Mouse (Mus musculus): ENCODE results near the gene Ccdc167.

Gene Ccdc167

GRCm38 (mm10) chr17:29692827-29693226 lies 24.0 kb downstream of the Ccdc167 start:
- in situ Hi-C loops (cut with MboI; ENCODE audit: unreplicated experiment in 2 of 2), result no loop called here

- in situ Hi-C loops (cut with MboI; ENCODE audit: unreplicated experiment in 2 of 2), result no loop called here
These were observed 26.6 kb downstream of the Ccdc167 start for GRCm38 (mm10) chr17:29690257-29690656.

GRCm38 (mm10) chr17:29688610-29689009 lies 28.2 kb downstream of the Ccdc167 start:
- in situ Hi-C loops (cut with MboI; ENCODE audit: unreplicated experiment in 2 of 2), result no loop called here

GRCm38 (mm10) chr17:29687373-29687772 lies 29.5 kb downstream of the Ccdc167 start:
- in situ Hi-C loops (cut with MboI; ENCODE audit: unreplicated experiment in 2 of 2), result no loop called here

DNA sequence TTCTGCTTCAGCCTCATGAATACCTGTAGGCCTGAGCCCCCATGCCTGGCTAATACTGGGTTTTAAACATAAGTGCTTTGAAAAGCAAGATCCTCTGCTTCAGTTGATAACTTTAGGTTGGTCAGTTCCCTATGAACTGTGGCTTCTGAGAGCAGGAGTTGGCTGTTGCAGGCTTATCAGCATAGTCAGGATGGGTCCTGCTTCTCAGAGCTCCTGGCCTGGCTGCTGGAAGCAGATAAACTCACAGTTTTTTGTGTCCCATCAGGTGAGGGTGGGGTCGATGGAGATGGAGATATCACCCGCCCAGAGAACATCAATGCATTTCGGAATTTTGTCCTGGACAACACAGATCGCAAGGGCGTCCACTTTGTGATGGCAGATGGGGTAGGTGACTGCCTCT lies 30.1 kb downstream of the Ccdc167 start:
- in situ Hi-C loops (cut with MboI; ENCODE audit: unreplicated experiment in 2 of 2), result no loop called here

GRCm38 (mm10) chr17:29684275-29684674 lies 32.6 kb downstream of the Ccdc167 start:
- in situ Hi-C loops (cut with MboI; ENCODE audit: unreplicated experiment in 2 of 2), result no loop called here

GRCm38 (mm10) chr17:29683127-29683526 lies 33.7 kb downstream of the Ccdc167 start:
- in situ Hi-C loops (cut with MboI; ENCODE audit: unreplicated experiment in 2 of 2), result no loop called here

DNA sequence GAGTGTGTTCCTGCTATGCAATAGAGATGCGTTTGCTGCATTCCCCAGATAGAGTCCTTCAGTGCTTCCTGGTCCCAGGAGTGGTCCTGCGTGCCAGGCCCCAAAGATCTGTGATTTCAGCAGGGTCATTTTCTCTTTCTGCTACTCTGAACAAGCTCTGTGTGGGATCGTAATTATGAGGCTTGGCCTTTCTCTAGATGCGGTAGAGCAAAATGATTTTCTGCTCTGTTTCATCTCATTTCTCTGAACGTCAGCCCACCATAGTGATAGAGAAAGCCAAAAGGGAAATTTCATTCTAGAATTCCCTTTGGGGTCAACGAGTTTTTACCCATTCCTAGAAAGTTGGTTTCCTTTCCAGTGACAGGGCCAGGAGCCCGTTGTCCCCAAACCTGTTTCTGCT lies 34.6 kb downstream of the Ccdc167 start:
- in situ Hi-C loops (cut with MboI; ENCODE audit: unreplicated experiment in 2 of 2), result no loop called here

DNA sequence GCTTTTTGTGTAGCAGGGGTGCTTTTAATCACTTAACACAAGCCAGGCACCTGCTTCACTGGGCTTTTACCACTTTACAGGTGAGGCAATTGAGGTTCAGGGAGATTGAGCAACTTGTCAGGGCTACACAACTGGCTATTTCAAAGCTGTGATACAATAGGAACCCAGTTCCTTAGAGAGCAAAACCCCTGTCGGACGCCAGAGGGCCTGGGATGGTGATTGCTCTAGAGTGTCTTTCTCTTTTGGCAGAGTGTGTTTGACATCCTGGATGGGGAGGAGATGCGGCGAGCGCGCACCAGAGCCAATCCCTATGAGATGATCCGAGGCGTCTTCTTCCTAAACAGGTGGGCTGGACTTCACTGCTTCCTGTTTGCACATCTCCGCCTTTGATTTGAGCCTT lies 35.2 kb downstream of the Ccdc167 start:
- in situ Hi-C loops (cut with MboI; ENCODE audit: unreplicated experiment in 2 of 2), result no loop called here

- in situ Hi-C loops (cut with MboI; ENCODE audit: unreplicated experiment in 2 of 2), result no loop called here
These were observed 35.9 kb downstream of the Ccdc167 start for GRCm38 (mm10) chr17:29680921-29681320.

- in situ Hi-C loops (cut with MboI; ENCODE audit: unreplicated experiment in 2 of 2), result no loop called here
These were observed 36.7 kb downstream of the Ccdc167 start for GRCm38 (mm10) chr17:29680174-29680573.

DNA sequence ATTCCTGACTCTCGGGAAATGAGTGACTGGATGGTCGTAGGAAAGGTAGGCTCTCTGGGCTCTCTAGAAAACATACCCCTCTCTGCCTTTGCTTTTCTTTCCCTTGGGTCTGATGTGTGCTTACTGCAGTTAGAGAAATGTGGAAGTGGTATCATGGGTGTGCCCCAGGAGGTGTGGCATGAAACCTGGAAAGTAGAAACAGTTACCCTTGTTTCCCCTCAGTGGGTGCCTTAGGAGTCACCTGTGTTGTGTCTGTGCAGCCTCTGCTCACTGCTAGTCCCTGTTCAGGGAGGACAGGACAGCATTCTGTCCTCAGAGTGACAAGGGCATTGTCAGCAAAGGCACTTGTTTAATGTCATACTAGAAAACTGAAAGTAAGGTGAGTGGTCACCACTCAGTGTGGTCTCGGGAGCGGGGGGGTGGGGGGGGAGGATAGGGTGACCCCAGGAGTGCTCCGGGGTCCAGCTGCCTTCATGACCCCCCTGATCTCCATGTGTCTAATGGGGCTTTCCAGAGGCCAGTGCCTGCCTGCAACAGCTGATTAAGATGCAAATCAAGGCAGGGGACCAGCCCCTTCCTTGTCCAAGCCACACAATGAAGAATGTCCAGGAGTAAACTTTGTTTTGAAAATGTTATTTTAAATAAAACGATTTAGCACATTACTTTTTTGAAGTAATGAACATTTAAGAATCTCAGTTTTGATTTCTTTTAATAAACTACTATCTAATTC lies 37.6 kb downstream of the Ccdc167 start:
- in situ Hi-C loops (cut with MboI; ENCODE audit: unreplicated experiment in 2 of 2), result no loop called here

DNA sequence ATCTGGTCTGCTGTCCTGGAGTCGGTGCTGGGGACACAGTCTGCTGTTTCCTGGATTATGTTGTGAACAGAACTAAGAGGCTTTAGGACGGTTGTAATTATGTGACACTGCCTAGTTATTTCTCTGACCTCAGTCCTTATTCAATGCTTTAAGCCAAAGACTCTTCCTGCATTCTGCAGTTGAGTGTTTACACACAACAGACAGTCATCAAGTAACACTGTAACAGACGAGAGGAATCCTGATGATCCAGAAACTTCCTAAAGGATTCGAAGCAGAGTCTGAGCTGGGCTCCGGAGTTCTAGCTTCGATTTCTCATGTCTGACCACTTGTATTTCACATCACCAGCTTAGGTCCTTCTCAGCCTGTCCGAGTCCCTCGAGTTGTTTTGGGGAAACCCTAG lies 38.3 kb downstream of the Ccdc167 start:
- in situ Hi-C loops (cut with MboI; ENCODE audit: unreplicated experiment in 2 of 2), result no loop called here

DNA sequence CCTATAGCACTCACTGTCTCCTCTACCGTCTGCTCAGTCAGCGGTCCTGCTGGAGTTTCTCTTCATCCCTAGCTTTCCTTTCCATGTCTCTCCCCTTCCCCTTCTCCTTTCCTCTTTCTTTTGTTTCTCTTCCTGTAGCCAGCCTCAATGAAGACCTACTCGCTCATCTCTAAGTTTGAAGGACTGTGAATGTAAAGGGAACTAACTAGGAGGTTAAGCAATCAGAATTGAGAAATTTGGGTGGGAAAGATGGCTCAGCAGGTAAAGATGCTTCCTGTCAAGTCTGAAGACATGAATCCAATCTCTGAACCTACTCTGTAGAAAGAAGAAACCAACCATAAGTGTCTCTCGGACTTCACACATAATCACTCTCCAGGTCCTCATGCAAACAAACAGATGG lies 43.5 kb downstream of the Ccdc167 start:
- in situ Hi-C loops (cut with MboI; ENCODE audit: unreplicated experiment in 2 of 2), result no loop called here

- in situ Hi-C loops (cut with MboI; ENCODE audit: unreplicated experiment in 2 of 2), result no loop called here
These were observed 45.8 kb downstream of the Ccdc167 start for GRCm38 (mm10) chr17:29671021-29671420.

DNA sequence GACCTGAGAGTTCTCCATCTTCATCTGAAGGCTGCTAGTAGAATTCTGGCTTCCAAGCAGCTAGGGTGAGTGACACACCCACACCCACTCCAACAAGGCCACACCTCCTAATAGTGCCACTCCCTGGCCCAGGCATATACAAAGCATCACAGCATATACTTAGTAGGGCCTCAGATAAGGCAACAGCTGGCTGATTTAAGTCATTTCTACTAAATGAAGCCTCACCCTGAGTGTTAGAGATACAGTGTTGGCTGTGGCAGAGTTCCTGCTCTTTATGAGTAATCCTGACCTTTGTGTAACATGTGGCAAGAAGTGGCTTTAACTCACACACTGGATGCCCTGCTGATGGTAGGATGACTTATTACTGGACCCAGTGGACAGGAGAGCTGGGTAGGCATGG lies 46.9 kb downstream of the Ccdc167 start:
- in situ Hi-C loops (cut with MboI; ENCODE audit: unreplicated experiment in 2 of 2), result no loop called here

- in situ Hi-C loops (cut with MboI; ENCODE audit: unreplicated experiment in 2 of 2), result no loop called here
These were observed 47.8 kb downstream of the Ccdc167 start for GRCm38 (mm10) chr17:29669030-29669429.

- in situ Hi-C loops (cut with MboI; ENCODE audit: unreplicated experiment in 2 of 2), result no loop called here
These were observed 48.5 kb downstream of the Ccdc167 start for GRCm38 (mm10) chr17:29668051-29668986.

DNA sequence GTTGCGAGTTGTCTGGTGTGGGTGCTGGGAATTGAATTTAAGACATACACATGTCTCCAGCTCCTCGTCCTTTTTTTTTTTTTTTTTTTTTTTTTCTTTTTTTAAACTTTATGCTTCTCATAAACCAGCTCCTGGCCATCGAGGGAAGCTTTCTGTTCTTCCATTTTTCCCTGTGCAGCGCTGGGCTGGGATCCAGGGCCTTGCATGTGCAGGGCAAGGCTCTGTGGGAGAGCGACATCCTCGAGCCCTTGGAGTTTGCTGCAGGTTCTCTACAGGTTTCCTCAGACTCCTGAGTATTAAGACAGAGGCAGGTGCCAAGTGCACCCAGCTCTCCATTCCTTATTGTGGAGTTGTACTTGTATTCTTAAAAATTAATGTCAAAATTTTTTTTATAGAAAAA lies 54.7 kb downstream of the Ccdc167 start:
- in situ Hi-C loops (cut with MboI; ENCODE audit: unreplicated experiment in 2 of 2), result no loop called here

GRCm38 (mm10) chr17:29660762-29661391 lies 56.0 kb downstream of the Ccdc167 start:
- in situ Hi-C loops (cut with MboI; ENCODE audit: unreplicated experiment in 2 of 2), result no loop called here

- in situ Hi-C loops (cut with MboI; ENCODE audit: unreplicated experiment in 2 of 2), result no loop called here
These were observed 56.6 kb downstream of the Ccdc167 start, which contains the start of gene Cmtr1 for GRCm38 (mm10) chr17:29660076-29660761. Gene Cmtr1 (plus strand): TSS chr17:29660595.
